Mouse (Mus musculus) heart, embryonic 10.5 days (tissue): ENCODE data around the gene 1810049J17Rik. TPM values are rescaled to one million over a fixed set of nuclear protein-coding genes. Genes with fewer than 3 reads are reported as not detected.

ENCODE experiments used
- DNase-seq: peaks from one replicate; pipeline ENCODE4 v3.0.0-alpha.2; 2017; ENCODE audit warnings: low spot score
- H3K27ac ChIP-seq: fragments of 300-500 bp; sonication (generic); 2 replicates; pipeline ENCODE4 v1.5.1; 2016; ENCODE audit warnings: mild to moderate bottlenecking
- H3K27me3 ChIP-seq: fragments of 300-500 bp; sonication (generic); 2 replicates; pipeline ENCODE4 v1.6.1; 2016; ENCODE audit warnings: mild to moderate bottlenecking; ENCODE audit not compliant: poor library complexity, insufficient read depth, severe bottlenecking
- H3K36me3 ChIP-seq: fragments of 300-500 bp; sonication (generic); 2 replicates; pipeline ENCODE4 v1.6.1; 2016; ENCODE audit warnings: mild to moderate bottlenecking, moderate library complexity
- H3K4me1 ChIP-seq: fragments of 300-500 bp; sonication (generic); 2 replicates; pipeline ENCODE4 v1.6.1; 2016; ENCODE audit warnings: mild to moderate bottlenecking
- H3K4me3 ChIP-seq: fragments of 300-500 bp; sonication (generic); 2 replicates; pipeline ENCODE4 v1.5.1; 2016; ENCODE audit warnings: mild to moderate bottlenecking, moderate library complexity
- H3K9me3 ChIP-seq: fragments of 300-500 bp; sonication (generic); 2 replicates; pipeline ENCODE4 v1.6.1; 2016; ENCODE audit warnings: mild to moderate bottlenecking, moderate library complexity
- WGBS: fragments of 180-500 bp; shearing (Covaris S2); methylation state at CpG from one replicate; pipeline ENCODE4 v1.1.7; 2016; 5-methylcytosine and 5-hydroxymethylcytosine counted together
- polyA plus RNA-seq: library from polyadenylated mRNA; unstranded; fragments of >200 nt; fragmentation: Nextera tagmentation; extraction: Ambion mirVana; gene quantifications from 2 replicates; pipeline ENCODE4 v1.2.1, GENCODE M21; 2016

Gene 1810049J17Rik
- polyA plus RNA-seq, 1 experiment from 2014 or later: not detected

DNA sequence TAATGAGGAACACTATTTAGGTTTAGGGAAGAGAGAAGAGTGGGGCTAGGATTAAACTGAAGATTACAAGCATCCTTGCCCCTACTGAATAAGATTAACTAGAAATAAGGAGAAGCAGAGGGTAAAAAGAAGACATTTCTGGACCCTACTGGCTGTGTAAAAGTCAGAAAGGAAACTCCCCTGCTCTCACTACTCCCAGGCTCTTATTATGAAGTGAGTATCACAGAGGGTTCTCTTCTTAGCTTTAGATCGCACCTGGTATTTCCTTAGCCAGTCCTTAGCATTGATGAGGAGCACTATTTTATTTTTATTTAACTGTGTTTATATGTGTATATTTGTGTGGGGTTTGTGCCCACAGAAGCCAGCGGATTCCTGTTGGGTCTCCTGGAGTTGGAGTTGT is 25.5 kb downstream of the 1810049J17Rik start:
- Histone ChIP-seq H3K9me3 (no peaks in the 10 kb centered on the region), H3K27me3 (no peaks in the 10 kb centered on the region), H3K4me1 (no peaks in the 10 kb centered on the region), H3K27ac (no peak overlapping the region), H3K36me3 (no peaks in the 10 kb centered on the region), H3K4me3 (no peak overlapping the region)
- DNase-seq: no peak
- 59% methylated on average over 2 of the region's 2 CpGs for WGBS

DNA sequence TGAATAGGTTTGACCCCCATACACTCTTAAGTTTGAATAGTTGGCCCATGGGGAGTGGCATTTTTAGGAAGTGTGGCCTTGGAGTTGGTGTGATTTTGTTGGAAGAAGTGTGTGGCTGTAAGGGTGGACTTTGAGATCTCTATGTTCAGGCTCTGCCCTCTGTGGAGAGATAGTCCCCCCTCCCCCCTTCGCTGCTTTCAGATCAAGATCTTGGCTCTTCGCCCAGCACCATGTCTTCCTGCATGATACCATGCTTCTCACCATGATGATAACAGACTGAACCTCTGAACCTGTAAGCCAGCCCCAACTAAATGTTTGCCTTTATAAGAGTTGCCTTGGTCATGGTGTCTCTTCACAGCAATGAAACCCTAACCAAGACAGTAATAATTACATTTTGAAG is 29.9 kb downstream of the 1810049J17Rik start:
- 76% methylated on average over 2 of the region's 2 CpGs for WGBS
- no peak for DNase-seq
- no peak overlapping the region for H3K4me3 ChIP-seq
- no peaks in the 10 kb centered on the region for H3K27me3 ChIP-seq
- no peaks in the 10 kb centered on the region for H3K4me1 ChIP-seq
- H3K27ac ChIP-seq: no peak overlapping the region
- H3K9me3 ChIP-seq: no peaks in the 10 kb centered on the region
- no peaks in the 10 kb centered on the region for H3K36me3 ChIP-seq

DNA sequence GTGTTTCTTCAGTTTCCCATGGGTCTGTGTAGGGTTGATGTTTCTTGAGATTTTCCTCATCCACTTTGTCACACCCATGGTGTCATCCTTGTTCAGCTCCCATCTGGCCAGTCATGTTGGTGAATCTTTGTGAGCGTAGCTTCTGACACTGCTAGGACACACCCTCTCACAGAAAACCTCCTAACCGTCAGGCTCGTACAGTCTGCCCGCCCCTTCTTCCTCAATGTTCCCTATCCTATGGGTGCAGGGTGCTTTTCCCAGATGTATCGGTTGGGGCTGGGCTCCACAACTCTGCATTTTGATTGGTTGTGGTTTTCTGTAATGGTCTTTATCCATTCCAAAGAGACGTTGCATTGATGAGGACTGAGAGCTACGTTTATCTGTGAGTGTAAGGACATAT is 31.4 kb downstream of the 1810049J17Rik start:
- no peak for DNase-seq
- Histone ChIP-seq H3K4me3 (no peak overlapping the region), H3K27ac (no peak overlapping the region), H3K4me1 (no peaks in the 10 kb centered on the region), H3K27me3 (no peaks in the 10 kb centered on the region), H3K36me3 (no peaks in the 10 kb centered on the region), H3K9me3 (no peaks in the 10 kb centered on the region)
- WGBS: 73% methylated on average over 7 of the region's 7 CpGs

DNA sequence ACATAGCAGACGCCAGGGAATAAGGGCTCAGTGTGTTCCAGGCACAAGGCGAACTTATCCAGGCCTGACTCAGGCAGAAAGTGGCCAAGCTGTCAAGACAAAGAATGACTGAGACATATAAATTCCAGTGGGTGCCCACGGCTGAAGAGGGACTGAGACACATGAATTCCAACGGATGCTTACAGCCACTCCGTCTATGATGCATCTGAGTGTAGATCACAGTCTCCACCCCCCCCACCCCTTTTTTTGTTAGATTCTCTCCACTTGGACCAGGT is 36.2 kb downstream of the 1810049J17Rik start:
- Histone ChIP-seq H3K4me1 (0 out of 2 replicates have a peak, but pooled peaks cover 3% of the 10 kb centered on the region), H3K27me3 (no peaks in the 10 kb centered on the region), H3K36me3 (no peaks in the 10 kb centered on the region), H3K4me3 (no peak overlapping the region), H3K27ac (no peak overlapping the region), H3K9me3 (no peaks in the 10 kb centered on the region)
- no peak for DNase-seq
- WGBS: 76% methylated on average over 5 of the region's 5 CpGs

DNA sequence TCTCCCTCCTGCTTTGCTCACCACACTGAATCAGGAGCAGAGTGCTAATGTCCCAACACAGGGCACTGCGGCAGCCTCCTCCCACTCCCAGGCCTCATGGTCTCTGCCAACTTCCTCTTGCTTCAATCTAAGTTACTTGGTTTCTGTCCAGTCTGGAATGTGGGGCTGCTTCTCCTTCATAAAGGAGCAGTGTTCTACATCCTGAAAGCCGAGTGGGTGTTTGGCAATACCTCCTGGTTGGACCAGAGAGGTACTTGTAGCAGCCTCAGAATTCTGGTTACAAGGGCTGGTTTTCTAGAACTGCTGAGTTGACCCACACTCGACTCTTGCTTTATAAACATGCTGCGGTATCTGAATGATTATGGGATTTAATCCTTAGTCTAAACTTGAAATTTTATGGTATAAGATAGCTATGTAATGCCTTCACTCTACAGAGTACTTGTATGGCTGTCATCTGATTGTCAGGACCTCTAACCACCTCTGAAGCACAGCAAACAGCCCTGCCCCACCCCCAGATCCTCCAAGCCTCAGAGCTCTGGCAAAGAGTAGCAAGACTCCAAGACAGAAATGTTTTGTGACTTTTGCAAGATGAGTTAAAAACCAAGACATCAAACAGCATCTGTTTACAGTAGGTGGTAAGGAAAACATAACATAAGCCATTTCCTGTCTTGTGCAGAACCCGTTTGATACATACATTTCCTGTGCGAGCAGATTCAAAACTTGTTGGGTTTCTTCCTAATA is 36.7 kb downstream of the 1810049J17Rik start:
- H3K4me1 ChIP-seq: 0 out of 2 replicates have a peak, but pooled peaks cover 3% of the 10 kb centered on the region
- no peaks in the 10 kb centered on the region for H3K27me3 ChIP-seq
- H3K9me3 ChIP-seq: no peaks in the 10 kb centered on the region
- H3K4me3 ChIP-seq: no peak overlapping the region
- WGBS: 74% methylated on average over 6 of the region's 6 CpGs
- no peak for DNase-seq
- no peaks in the 10 kb centered on the region for H3K36me3 ChIP-seq
- no peak overlapping the region for H3K27ac ChIP-seq

- Histone ChIP-seq H3K4me1 (0 out of 2 replicates have a peak, but pooled peaks cover 2% of the 10 kb centered on the region), H3K9me3 (no peaks in the 10 kb centered on the region), H3K36me3 (no peaks in the 10 kb centered on the region), H3K27me3 (no peaks in the 10 kb centered on the region), H3K27ac (no peak overlapping the region), H3K4me3 (no peak overlapping the region)
- 93% methylated on average over 1 of the region's 1 CpGs for WGBS
- no peak for DNase-seq
These were observed 41.9 kb downstream of the 1810049J17Rik start for GRCm38 (mm10) chr15:12279816-12280215.

GRCm38 (mm10) chr15:12275091-12275623 is 46.5 kb downstream of the 1810049J17Rik start:
- H3K27ac ChIP-seq: no peak overlapping the region
- DNase-seq: no peak
- no peaks in the 10 kb centered on the region; the same call in 1 of the 2 replicates for H3K4me1 ChIP-seq
- no peaks in the 10 kb centered on the region for H3K9me3 ChIP-seq
- 78% methylated on average over 4 of the region's 4 CpGs for WGBS
- no peaks in the 10 kb centered on the region for H3K27me3 ChIP-seq
- H3K4me3 ChIP-seq: no peak overlapping the region
- peaks cover 7% of the 10 kb centered on the region for H3K36me3 ChIP-seq

DNA sequence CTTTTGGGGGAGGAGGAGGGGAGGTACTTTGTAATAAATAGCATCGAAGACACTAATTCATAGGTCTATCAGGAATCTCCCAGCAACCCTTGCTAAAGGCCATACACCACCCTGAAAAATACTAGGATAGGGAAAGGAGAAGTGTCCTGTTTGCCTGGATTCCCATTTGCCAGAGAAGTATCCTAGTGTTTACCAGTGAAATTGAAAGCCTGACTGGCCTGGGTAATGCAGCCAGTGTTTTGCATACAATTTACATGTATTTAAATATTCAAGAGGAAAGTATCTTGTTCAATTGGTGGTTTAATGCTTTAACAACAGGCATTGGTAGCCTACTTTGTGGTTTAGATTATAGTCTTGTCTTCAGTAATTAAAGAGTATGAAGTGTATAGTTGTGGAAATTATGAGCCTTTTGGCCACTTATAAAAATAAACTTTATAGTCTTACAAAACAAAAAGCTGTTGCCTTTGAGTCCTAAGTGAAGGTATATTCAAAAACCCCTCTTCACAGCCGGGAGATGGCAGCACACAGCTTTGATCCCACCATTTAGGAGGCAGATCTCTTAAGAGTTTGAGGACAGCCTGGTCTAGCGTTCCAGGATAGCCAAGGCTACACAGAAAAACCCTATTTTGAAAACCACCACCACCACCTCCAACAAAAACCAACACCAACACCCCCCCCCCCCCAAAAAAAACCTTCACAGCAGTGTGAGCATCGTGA is 47.5 kb downstream of the 1810049J17Rik start:
- H3K4me1 ChIP-seq: no peaks in the 10 kb centered on the region; the same call in 1 of the 2 replicates
- no peaks in the 10 kb centered on the region for H3K9me3 ChIP-seq
- no peaks in the 10 kb centered on the region for H3K27me3 ChIP-seq
- H3K36me3 ChIP-seq: peaks cover 16% of the 10 kb centered on the region
- no peak overlapping the region for H3K27ac ChIP-seq
- 60% methylated on average over 4 of the region's 4 CpGs for WGBS
- DNase-seq: no peak
- H3K4me3 ChIP-seq: no peak overlapping the region

DNA sequence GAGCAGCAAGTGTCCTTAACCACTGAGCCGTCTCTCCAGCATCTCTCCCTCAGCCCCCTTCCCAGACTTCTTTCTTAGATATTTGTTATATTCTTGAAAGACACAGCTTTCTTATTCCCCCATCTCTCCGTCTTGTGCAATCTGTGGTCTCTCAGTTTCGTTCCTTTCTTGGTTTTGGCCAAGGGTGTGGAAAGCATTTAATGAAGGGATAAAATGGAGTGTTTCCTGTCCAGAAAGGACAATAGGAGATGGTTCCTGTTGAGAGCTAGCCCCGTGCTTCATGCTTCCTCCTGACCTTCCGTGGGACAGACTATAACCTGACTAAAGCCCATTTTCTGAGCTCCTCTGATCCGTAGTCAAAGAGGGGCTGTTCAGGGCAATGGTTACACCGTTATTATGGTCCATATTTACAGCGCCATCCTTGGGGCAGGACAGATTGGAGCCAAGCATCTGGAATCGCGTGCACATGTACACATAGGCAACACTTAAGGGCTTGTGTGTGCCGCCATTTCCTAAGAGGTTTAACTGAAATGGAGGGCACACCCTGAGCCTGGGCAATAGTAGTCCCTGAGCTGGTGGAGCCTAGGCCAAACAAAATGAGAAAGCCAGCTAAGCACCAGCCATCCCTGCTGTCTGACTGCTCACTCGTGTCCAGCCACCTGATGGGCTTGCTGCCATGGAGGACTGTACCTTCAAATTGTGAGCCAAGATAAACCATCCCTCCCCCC is 48.2 kb downstream of the 1810049J17Rik start:
- Histone ChIP-seq H3K4me3 (no peak overlapping the region), H3K27ac (no peak overlapping the region), H3K9me3 (no peaks in the 10 kb centered on the region), H3K36me3 (peaks cover 23% of the 10 kb centered on the region), H3K4me1 (no peaks in the 10 kb centered on the region; the same call in 1 of the 2 replicates), H3K27me3 (no peaks in the 10 kb centered on the region)
- WGBS: 80% methylated on average over 12 of the region's 12 CpGs
- DNase-seq: no peak

Other genes with a start within 250 kb of the 1810049J17Rik start
- gene Zfr, start 204.1 kb downstream of the 1810049J17Rik start, polyA plus RNA-seq: 120 and 122 TPM in 2 replicates
- 18.7 and 19.0 TPM in 2 replicates for gene Mtmr12, start 116.9 kb downstream of the 1810049J17Rik start, polyA plus RNA-seq
- 64.5 and 73.9 TPM in 2 replicates for gene Golph3, start 449 bp downstream of the 1810049J17Rik start, polyA plus RNA-seq